18 mouse cellular contexts compared by ENCODE assay signal in genomic region chr13:53664631-53665230, GRCm38 (mm10).
DNase-seq lines count a peak whose midpoint lies in the region; ATAC-seq lines count a peak whose summit lies in the region.
"Had no signal": no experiment of that assay in that cellular context is flagged by ENCODE, and none has a peak within 500 bp of the region (broad histone marks: within the 10 kb centered on the region; RNA-seq: fewer than 3 reads in every experiment).

No protein-coding gene starts in this region.

- 82% methylated on average over 7 of the region's 7 CpGs for WGBS in heart, embryonic 10.5 days
- 89% methylated on average over 7 of the region's 7 CpGs for WGBS in forebrain, embryonic 11.5 days

- H3K4me3 ChIP-seq in heart, embryonic 10.5 days: no peak overlapping the region
- no peak overlapping the region for H3K4me3 ChIP-seq in forebrain, embryonic 11.5 days (ENCODE audit: low read depth, low read length)
- H3K4me3 ChIP-seq: embryonic facial prominence, embryonic 13.5 days; hindbrain, embryonic 15.5 days; liver, embryonic 13.5 days; neural tube, embryonic 12.5 days had no signal

- intact Hi-C loops in left cerebral cortex, postnatal 4 days (cut with DNase I): no loop called here

- no peak overlapping the region for H3K27ac ChIP-seq in heart, embryonic 10.5 days
- H3K27ac ChIP-seq in forebrain, embryonic 11.5 days (ENCODE audit: low read depth, low read length): no peak overlapping the region
- H3K27ac ChIP-seq: embryonic facial prominence, embryonic 13.5 days; hindbrain, embryonic 15.5 days; kidney, postnatal 0 days; liver, embryonic 13.5 days; neural tube, embryonic 12.5 days had no signal

- H3K9me3 ChIP-seq in heart, embryonic 10.5 days: 0 out of 2 replicates have a peak, but pooled peaks cover 3% of the 10 kb centered on the region
- H3K9me3 ChIP-seq in forebrain, embryonic 11.5 days (ENCODE audit: control insufficient read depth, low read length): no peaks in the 10 kb centered on the region; the same call in 1 of the 2 replicates
- H3K9me3 ChIP-seq: hindbrain, embryonic 15.5 days had no signal

- DNase-seq in heart, adult 9 months (ENCODE audit: low spot score in 2 of 2): peak; percentile 4 to 15
- DNase-seq in heart, embryonic 10.5 days (ENCODE audit: low spot score): no peak
- DNase-seq in left cerebral cortex, postnatal 4 days: peak; percentile 46
- no peak for DNase-seq in left cerebral cortex, adult 11 months (ENCODE audit: low spot score)
- DNase-seq in right cerebral cortex, postnatal 14 days: peak; percentile 16
- DNase-seq in right cerebral cortex, postnatal 4 days: no peak
- DNase-seq in layer of hippocampus, adult 9-11 months: peak; percentile 36
- DNase-seq in forebrain, embryonic 11.5 days (ENCODE audit: low spot score): no peak
- DNase-seq: cerebellum, adult 2 months; gastrocnemius, postnatal 14 days; liver, embryonic 13.5 days; lung, postnatal 36 days; thymus, adult 2 months had no signal

- H3K4me1 ChIP-seq in heart, embryonic 10.5 days: no peaks in the 10 kb centered on the region
- no peaks in the 10 kb centered on the region for H3K4me1 ChIP-seq in forebrain, embryonic 11.5 days (replicated peaks; ENCODE audit: control insufficient read depth, insufficient read depth, low read length)
- H3K4me1 ChIP-seq: hindbrain, embryonic 15.5 days; liver, embryonic 13.5 days; neural tube, embryonic 12.5 days had no signal

- no peak overlapping the region for H3K9ac ChIP-seq in forebrain, embryonic 11.5 days (ENCODE audit: low read length)
- H3K9ac ChIP-seq: embryonic facial prominence, embryonic 13.5 days; hindbrain, embryonic 15.5 days; liver, embryonic 13.5 days; neural tube, embryonic 12.5 days had no signal

- ATAC-seq in forebrain, embryonic 11.5 days (replicated peaks; ENCODE audit: low FRiP score): no peak
- ATAC-seq: intestine, postnatal 0 days had no signal

- no peak overlapping the region for H3K4me2 ChIP-seq in forebrain, embryonic 11.5 days (ENCODE audit: low read depth, low read length, severe bottlenecking)
- H3K4me2 ChIP-seq: embryonic facial prominence, embryonic 13.5 days; hindbrain, embryonic 15.5 days; liver, embryonic 13.5 days; neural tube, embryonic 12.5 days had no signal

- no peaks in the 10 kb centered on the region for H3K27me3 ChIP-seq in heart, embryonic 10.5 days (ENCODE audit: insufficient read depth, poor library complexity, severe bottlenecking)
- H3K27me3 ChIP-seq in forebrain, embryonic 11.5 days (ENCODE audit: control insufficient read depth, insufficient read depth, low read length): no peaks in the 10 kb centered on the region
- H3K27me3 ChIP-seq: embryonic facial prominence, embryonic 13.5 days; hindbrain, embryonic 15.5 days; liver, embryonic 13.5 days; neural tube, embryonic 12.5 days had no signal

- no peaks in the 10 kb centered on the region for H3K36me3 ChIP-seq in heart, embryonic 10.5 days
- no peaks in the 10 kb centered on the region for H3K36me3 ChIP-seq in forebrain, embryonic 11.5 days (ENCODE audit: control insufficient read depth, insufficient read depth, low read length)
- H3K36me3 ChIP-seq: embryonic facial prominence, embryonic 13.5 days; hindbrain, embryonic 15.5 days; liver, embryonic 13.5 days; neural tube, embryonic 12.5 days had no signal

Comparison
In these comparisons a context has a peak if more than half of its experiments do, and no peak if none do; other contexts are left out.
1. DNase-seq: peak in heart, adult 9 months (2 of 2), left cerebral cortex, postnatal 4 days (single experiment), right cerebral cortex, postnatal 14 days (single experiment) and layer of hippocampus, adult 9-11 months (single experiment); none in heart, embryonic 10.5 days (single experiment), left cerebral cortex, adult 11 months (single experiment), right cerebral cortex, postnatal 4 days (single experiment) and forebrain, embryonic 11.5 days (single experiment).